Mouse (Mus musculus) frontal cortex, postnatal 10 days (tissue): ENCODE data around the gene Ncr1.
"Not testable (repeated sequence)": the region's sequence is repeated elsewhere in the genome, so short reads cannot be mapped to it uniquely, and the experiment has no call there.

Experiments used
- DNase-seq, 2 experiments: peaks; one replicate each; pipeline ENCODE4 v3.0.0; 2022; ENCODE audit warnings: low spot score in 2 of 2, mixed read lengths in 1 of 2

Gene Ncr1

GRCm38 (mm10) chr7:4337509-4337908, at the start of gene Ncr1:
Ncr1 (plus strand) TSS chr7:4337724.
- no peak for DNase-seq

- no peak for DNase-seq
Observed at GRCm38 (mm10) chr7:4292638-4293037, 44.9 kb upstream of the Ncr1 start.

- no peak for DNase-seq
Observed at GRCm38 (mm10) chr7:4297189-4297588, 40.3 kb upstream of the Ncr1 start.

- DNase-seq, result no peak
Observed at GRCm38 (mm10) chr7:4300166-4300565, 37.4 kb upstream of the Ncr1 start.

DNA sequence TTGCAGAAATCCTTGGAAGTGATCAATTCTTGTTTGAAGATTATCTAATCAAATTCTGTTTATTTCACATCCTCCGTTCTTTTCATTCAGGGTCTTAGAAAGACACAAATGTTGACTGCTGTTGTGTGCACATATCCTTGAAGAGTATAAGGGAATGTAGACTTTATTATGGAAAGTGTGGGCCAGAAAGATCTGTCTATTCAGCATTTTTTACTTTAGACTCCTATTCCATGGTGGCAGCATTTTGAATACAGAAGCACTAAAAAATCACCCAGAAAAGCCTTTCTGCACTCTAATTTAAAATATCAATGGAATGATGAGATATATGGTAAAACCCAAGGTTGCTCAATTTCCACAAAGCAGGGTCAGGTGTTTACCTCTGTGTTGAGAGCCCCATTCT, 34.1 kb upstream of the Ncr1 start:
- no peak for DNase-seq

DNA sequence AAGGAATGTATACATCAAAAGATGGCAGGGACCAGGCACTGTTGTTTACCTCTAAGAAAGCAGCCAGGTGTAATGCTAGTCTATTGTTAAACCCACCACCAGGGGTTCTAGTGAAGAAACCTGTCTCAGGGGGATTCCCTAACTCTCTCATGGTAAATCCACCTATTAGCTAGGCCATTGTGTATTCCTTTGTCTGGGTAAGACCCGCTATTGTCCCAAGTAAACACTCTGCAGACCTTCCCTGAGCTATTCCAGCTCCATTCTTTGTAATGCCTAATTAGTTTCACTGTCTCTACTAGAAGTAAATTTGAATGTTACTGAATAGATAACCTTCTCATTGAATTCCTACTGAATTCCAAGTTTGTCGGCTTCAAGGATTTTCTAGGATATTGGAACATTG, 24.4 kb upstream of the Ncr1 start:
- not testable (repeated sequence) for DNase-seq

- DNase-seq, result not testable (repeated sequence)
Observed at GRCm38 (mm10) chr7:4313531-4313930, 24.0 kb upstream of the Ncr1 start.

DNA sequence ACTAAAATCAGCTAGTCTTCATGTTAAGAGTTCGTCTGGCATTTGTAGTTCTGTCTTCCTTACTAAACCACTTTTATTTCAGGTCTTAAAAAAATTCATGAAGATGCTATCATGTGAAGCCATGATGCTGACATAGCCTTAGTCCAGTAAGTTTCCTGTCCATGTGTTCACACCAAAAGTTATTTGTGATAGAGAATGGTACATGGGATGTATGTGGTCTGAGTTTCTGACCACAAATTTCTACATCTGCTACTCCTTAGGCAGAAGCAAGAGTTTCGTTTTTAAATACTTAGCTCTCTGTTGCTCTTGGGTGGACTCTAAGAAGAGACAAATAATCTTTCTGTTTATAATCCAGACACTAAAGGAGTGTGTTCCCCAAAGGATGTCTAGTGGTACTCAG, 14.2 kb upstream of the Ncr1 start:
- DNase-seq, result no peak

DNA sequence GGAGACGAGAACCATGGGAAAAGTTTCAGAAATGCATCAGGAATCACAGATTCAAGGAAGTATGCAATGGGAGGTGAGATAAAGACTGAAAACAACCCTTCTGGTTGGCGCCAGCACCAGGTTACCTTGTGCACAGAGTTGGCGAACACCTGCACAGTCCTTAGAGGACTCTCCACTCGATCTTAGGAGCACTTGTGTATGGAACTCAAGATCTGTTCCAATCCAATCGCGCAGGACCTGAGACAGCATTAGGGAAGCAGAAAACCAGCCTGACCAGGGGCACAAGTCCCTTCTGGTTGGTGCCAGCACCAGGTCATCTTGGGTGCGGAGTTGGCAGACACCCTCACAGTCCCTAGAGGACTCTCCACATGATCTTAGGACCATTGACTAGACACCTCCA, 36.0 kb downstream of the Ncr1 start:
- no peak for DNase-seq
